Mouse (Mus musculus) thymus, adult 2 months (tissue): ENCODE measurements around the gene Tmem234. TPM values are rescaled to one million over a fixed set of nuclear protein-coding genes. Genes with fewer than 3 reads are reported as not detected.

Experiments
- DNase-seq: peaks from one replicate; pipeline ENCODE4 v3.0.0; 2021
- H3K27ac ChIP-seq: fragments of 200-500 bp; 2 replicates; pipeline ENCODE4 v1.5.1; 2012; ENCODE audit warnings: low read length, control low read depth; ENCODE audit not compliant: control insufficient read depth, insufficient read depth
- H3K27me3 ChIP-seq: fragments of 200-500 bp; 2 replicates; pipeline ENCODE4 v1.6.1; 2012; ENCODE audit warnings: mild to moderate bottlenecking, low read length, moderate library complexity, mixed read lengths; ENCODE audit not compliant: control insufficient read depth, insufficient read depth
- H3K36me3 ChIP-seq: fragments of 200-500 bp; 2 replicates; pipeline ENCODE4 v1.6.1; 2012; ENCODE audit warnings: mild to moderate bottlenecking, low read length, moderate library complexity; ENCODE audit not compliant: control insufficient read depth, insufficient read depth
- H3K4me1 ChIP-seq: fragments of 200-500 bp; replicated peaks from 2 replicates; pipeline ENCODE4 v1.6.1; 2012; ENCODE audit warnings: low read length; ENCODE audit not compliant: control insufficient read depth, insufficient read depth
- H3K4me3 ChIP-seq: fragments of 200-500 bp; 2 replicates; pipeline ENCODE4 v1.5.1; 2012; ENCODE audit warnings: mild to moderate bottlenecking, low read length, control low read depth, moderate library complexity; ENCODE audit not compliant: control insufficient read depth, insufficient read depth
- CTCF ChIP-seq: fragments of 200-500 bp; IDR thresholded peaks from 2 replicates; pipeline ENCODE4 v1.5.1; 2012; ENCODE audit warnings: mild to moderate bottlenecking, control low read depth, low read length, moderate library complexity, borderline replicate concordance; ENCODE audit not compliant: control insufficient read depth, poor library complexity, insufficient read depth; ENCODE audit errors: extremely low read depth
- POLR2A ChIP-seq: fragments of 200-500 bp; IDR thresholded peaks from 2 replicates; pipeline ENCODE4 v1.6.1; 2012; ENCODE audit warnings: mild to moderate bottlenecking, low read length, control low read depth, moderate library complexity; ENCODE audit not compliant: control insufficient read depth, poor library complexity, insufficient read depth; ENCODE audit errors: extremely low read depth
- WGBS: fragments of 180-500 bp; shearing (Covaris S2); methylation state at CpG from one replicate; pipeline ENCODE4 v1.1.7; 2018; 5-methylcytosine and 5-hydroxymethylcytosine counted together
- polyA plus RNA-seq: library from polyadenylated mRNA; depleted of rRNA; stranded (reverse); fragments of >200 nt; gene quantifications from 2 replicates; pipeline ENCODE4 v1.2.3, GENCODE M21; 2012

The Tmem234 gene
- polyA plus RNA-seq, 1 experiment: 257 TPM

GRCm38 (mm10) chr4:129621283-129621841 lies 20.9 kb downstream of the Tmem234 start:
- H3K27ac ChIP-seq: no peak overlapping the region
- no peaks in the 10 kb centered on the region for H3K36me3 ChIP-seq

DNA sequence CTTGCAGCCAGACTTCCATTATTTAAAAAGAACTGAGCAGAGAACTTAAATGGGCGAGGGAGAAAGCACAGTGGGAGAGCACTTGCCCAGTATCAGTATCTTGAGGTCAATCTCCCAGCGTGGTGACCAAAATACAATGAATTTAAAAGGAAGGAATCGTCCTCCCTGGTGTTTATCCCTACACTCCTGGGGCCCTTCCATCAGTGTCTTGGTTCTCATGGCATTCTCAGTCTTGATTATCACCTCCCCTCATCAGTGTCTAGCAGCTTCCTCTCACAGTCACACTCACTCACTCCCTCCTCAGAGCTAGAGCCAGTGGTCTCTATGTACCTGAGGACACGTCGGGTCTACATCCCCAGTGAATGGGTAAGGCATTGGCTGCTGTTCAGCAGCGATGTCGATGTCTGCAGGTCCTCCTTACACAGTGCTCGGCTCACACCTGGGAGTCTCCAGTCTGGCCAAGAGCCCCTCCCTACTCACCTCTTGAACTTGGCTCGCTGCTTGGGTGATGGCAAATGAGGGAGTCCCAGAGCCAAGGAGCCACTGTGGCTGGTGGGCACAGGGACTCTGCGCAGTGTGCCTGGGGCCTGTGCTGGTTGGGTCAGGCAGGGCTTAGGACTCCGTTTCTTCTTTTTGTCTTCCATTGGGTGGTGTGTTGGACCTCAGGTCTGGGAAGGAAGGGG lies 21.8 kb downstream of the Tmem234 start:
- no peak overlapping the region for H3K4me3 ChIP-seq
- 93% methylated on average over 11 of the region's 11 CpGs for WGBS

More at GRCm38 (mm10) chr4:129621283-129621841, 20.9 kb downstream of the Tmem234 start:
- TF ChIP-seq CTCF (no peak), POLR2A (no peak)
- H3K4me1 ChIP-seq: peaks cover 36% of the 10 kb centered on the region
- no peaks in the 10 kb centered on the region for H3K27me3 ChIP-seq
- whole genome bisulfite sequencing: 88% methylated on average over 8 of the region's 8 CpGs
- no peak for DNase-seq
- no peak overlapping the region for H3K4me3 ChIP-seq

DNA sequence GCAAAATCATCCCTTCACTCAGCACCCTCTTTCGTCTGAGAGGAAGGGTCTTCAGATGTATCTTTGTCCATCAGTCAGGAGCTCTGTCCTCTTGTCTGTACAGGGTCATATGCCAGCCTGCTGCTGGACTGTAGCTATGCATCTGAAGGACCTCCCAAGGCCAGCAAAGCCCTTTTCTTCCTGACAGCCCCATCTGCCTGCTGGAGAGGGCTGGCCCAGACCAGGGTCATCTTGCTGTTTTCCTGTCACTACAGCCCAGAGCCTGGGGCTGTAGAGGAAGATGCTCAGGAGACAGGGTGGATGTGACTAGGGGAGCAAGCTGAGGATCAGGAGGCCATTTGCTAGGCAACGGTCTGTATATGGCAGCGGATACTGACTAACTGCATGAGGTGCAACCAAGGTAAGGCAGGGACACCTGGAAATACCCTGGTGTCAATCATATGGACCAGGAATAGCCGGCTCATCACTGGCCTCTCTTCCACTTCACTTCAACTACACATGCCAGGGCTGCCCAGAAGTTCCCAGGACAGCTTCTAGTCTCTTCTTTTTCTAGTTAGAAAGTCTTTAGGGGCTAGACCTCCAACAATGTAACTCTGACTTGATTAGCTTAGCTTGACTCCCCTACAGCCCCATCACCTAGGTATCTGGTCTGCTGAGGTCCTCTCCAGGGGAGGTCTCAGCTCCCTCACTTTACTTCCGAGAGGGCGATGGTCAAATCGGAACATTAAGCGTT lies 22.5 kb downstream of the Tmem234 start:
- Histone ChIP-seq H3K36me3 (peaks cover 6% of the 10 kb centered on the region), H3K27me3 (no peaks in the 10 kb centered on the region), H3K4me1 (peaks cover 36% of the 10 kb centered on the region), H3K27ac (peak overlapping the region; percentile 98), H3K4me3 (peak overlapping the region; percentile 80)
- DNase-seq: no peak
- TF ChIP-seq POLR2A (no peak), CTCF (no peak)
- WGBS: 25% methylated on average over 8 of the region's 8 CpGs

More for the DNA sequence above, 21.8 kb downstream of the Tmem234 start:
- H3K27me3 ChIP-seq: no peaks in the 10 kb centered on the region
- no peak for DNase-seq
- no peak overlapping the region for H3K27ac ChIP-seq
- H3K36me3 ChIP-seq: no peaks in the 10 kb centered on the region
- H3K4me1 ChIP-seq: peaks cover 36% of the 10 kb centered on the region
- no peak for TF ChIP-seq CTCF
- TF ChIP-seq POLR2A: no peak

DNA sequence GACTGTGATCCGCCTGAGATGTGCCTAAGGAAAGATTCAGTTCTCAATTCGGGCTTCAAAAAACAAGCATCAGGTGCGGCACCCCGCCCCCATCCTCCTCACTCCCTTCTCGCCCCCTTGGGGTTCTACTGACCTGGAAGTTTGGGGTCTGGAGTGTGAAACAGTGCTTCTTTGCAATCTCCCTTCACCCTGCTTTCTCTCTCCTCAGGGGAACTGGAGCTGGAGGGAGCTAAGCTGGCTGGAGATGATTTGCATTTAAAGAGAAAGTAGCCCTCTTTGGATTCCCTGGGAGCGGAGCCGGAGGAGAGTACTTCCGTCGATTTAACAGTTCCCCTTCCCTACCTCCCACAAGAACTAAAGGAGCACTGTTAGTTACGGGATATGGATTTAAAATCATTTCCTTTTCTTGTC lies 23.2 kb downstream of the Tmem234 start, which contains the start of gene Ccdc28b:
Gene Ccdc28b (minus strand): TSS at position 267 of the 411 bp plus-strand sequence.
- Histone ChIP-seq H3K27ac (peak within 1 kb of the TSS; percentile 98), H3K27me3 (no peaks in the 10 kb centered on the region), H3K4me1 (peaks cover 30% of the 10 kb centered on the region), H3K4me3 (peak within 1 kb of the TSS; percentile 80), H3K36me3 (peaks cover 13% of the 10 kb centered on the region)
- peak; percentile 46 for DNase-seq
- no peak for TF ChIP-seq CTCF
- no peak for TF ChIP-seq POLR2A
- WGBS: 2% methylated on average over 10 of the region's 10 CpGs

DNA sequence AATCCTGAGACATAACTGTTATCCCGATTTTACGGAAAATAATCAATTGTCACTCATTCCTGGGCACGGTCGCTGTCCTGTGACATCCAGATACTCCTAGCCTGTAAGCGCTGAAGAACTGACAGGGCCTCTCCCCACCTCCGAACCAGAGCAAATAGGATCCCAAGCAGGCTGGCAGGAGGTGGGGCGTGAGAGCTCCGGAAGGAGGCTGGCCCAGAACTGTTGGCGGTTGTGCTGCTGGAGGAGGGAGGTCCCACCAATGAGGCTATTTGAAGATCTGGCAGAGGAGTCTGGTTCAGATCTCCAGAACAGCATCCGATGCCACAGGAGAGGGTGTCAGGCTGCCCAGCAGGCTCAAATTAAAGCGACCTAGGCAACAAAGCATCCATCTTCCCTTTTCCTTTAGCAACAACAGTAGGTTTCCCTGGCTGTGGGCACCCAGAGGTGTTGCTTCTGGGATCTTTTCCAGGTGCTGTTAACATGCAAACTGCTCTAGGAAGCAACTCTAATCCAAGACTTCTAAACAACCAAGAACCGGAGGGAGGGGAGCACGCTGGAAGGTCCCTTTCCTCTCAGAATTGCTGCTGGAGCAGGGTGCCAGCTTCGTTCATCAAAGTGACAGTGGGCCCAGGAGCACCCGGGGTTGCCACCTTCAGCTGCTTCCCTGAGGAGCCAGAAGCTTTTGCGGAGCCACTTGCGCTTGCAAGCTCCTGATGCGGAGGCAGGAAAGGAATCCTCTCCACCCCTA lies 24.0 kb downstream of the Tmem234 start:
- Histone ChIP-seq H3K36me3 (peaks cover 21% of the 10 kb centered on the region), H3K27ac (peak overlapping the region; percentile 98), H3K4me3 (peak overlapping the region; percentile 42), H3K27me3 (no peaks in the 10 kb centered on the region), H3K4me1 (peaks cover 27% of the 10 kb centered on the region)
- under 1% methylated on average over 18 of the region's 18 CpGs for WGBS
- peak; percentile 84 for DNase-seq
- TF ChIP-seq POLR2A: peak; percentile 83
- TF ChIP-seq CTCF: peak; percentile 48; the same call in 1 of the 2 replicates

DNA sequence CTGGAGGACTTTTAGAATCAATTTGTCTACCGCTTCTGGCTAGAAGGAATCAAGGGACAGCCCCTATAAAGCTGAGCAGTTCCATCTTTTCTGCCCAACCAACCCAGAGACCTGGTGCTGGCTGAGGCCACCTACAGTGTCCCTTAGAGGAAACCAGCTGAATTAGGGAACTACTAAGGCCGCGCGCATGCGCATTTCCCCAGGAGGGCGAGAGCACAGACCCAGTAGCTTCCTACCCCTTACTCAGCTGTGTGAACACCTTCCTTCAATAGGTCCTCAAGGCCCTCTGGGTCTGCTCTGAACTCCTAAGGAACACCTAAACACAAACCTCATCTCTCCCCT lies 24.5 kb downstream of the Tmem234 start:
- WGBS: 2% methylated on average over 6 of the region's 6 CpGs
- peaks cover 27% of the 10 kb centered on the region for H3K4me1 ChIP-seq
- H3K27ac ChIP-seq: peak overlapping the region; percentile 89
- DNase-seq: peak; percentile 64
- H3K4me3 ChIP-seq: peak overlapping the region; percentile 42
- peaks cover 26% of the 10 kb centered on the region for H3K36me3 ChIP-seq
- TF ChIP-seq POLR2A: no peak
- no peak for TF ChIP-seq CTCF
- no peaks in the 10 kb centered on the region for H3K27me3 ChIP-seq
